Mouse (Mus musculus) spleen, adult 2 months (tissue): ENCODE measurements around the gene Ephb6.

Source experiments
- CTCF ChIP-seq: fragments of 200-500 bp; IDR thresholded peaks from 2 replicates; pipeline ENCODE4 v1.5.1; 2011; ENCODE audit warnings: mild to moderate bottlenecking, inconsistent platforms; ENCODE audit not compliant: insufficient read depth, insufficient read length, insufficient replicate concordance; ENCODE audit errors: extremely low read depth
- POLR2A ChIP-seq: fragments of 200-500 bp; IDR thresholded peaks from 2 replicates; pipeline ENCODE4 v1.6.1; 2011; ENCODE audit warnings: low read depth, low read length, inconsistent platforms

GRCm38 (mm10) chr6:41604401-41605050 lies 756 bp upstream of the Ephb6 start:
- TF ChIP-seq POLR2A (no peak), CTCF (peak; percentile 40; the same call in 1 of the 2 replicates)
